ENCODE assay signal across 12 mouse cellular contexts in the genomic region with DNA sequence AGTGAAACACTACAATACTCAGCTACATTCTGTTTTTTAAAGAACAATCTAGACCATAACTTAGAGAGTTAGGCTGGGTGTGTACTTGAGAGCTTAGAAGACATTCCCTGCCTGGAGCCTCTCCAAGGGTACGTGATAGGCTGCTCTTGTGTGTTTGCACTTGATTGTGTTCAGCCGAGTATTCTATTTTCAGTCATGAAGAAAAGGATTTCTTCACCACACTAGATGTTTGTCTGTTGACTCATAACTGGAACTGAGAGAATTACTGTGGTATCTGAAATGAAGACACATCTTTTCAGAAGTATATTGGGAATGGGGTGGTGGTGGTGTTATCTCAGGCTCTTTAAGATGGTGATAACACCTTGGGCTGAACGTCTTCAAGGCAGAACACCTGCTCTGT.
A peak's percentile ranks its signal among the peaks of the same experiment; 100 is the strongest.
DNase-seq lines count a peak whose midpoint lies in the region; ATAC-seq lines count a peak whose summit lies in the region.
"Had no signal": no experiment of that assay in that cellular context is flagged by ENCODE, and none has a peak within 500 bp of the region (broad histone marks: within the 10 kb centered on the region; RNA-seq: fewer than 3 reads in every experiment).

No protein-coding gene starts in this region.

- H3K4me2 ChIP-seq in heart, embryonic 15.5 days = no peak overlapping the region
- H3K4me2 ChIP-seq in neural tube, embryonic 15.5 days = no peak overlapping the region
- H3K4me2 ChIP-seq: embryonic facial prominence, embryonic 12.5 days; limb, embryonic 13.5 days had no signal

- H3K4me1 ChIP-seq in heart, embryonic 15.5 days (replicated peaks) = peaks cover 43% of the 10 kb centered on the region
- H3K4me1 ChIP-seq in neural tube, embryonic 15.5 days = peaks cover 8% of the 10 kb centered on the region

- H3K27ac ChIP-seq in heart, embryonic 15.5 days = peak overlapping the region; percentile 80
- no peak overlapping the region for H3K27ac ChIP-seq in neural tube, embryonic 15.5 days (replicated peaks)
- H3K27ac ChIP-seq: embryonic facial prominence, embryonic 12.5 days; limb, embryonic 13.5 days had no signal

- no peak overlapping the region for H3K4me3 ChIP-seq in heart, embryonic 15.5 days
- no peak overlapping the region for H3K4me3 ChIP-seq in neural tube, embryonic 15.5 days (replicated peaks)
- H3K4me3 ChIP-seq: embryonic facial prominence, embryonic 12.5 days; limb, embryonic 13.5 days had no signal

- H3K9me3 ChIP-seq in heart, embryonic 15.5 days (replicated peaks) = no peaks in the 10 kb centered on the region
- H3K9me3 ChIP-seq in neural tube, embryonic 15.5 days (replicated peaks) = no peaks in the 10 kb centered on the region
- H3K9me3 ChIP-seq: embryonic facial prominence, embryonic 12.5 days; limb, embryonic 13.5 days had no signal

- H3K9ac ChIP-seq in heart, embryonic 15.5 days = no peak overlapping the region
- H3K9ac ChIP-seq in neural tube, embryonic 15.5 days (replicated peaks) = no peak overlapping the region
- H3K9ac ChIP-seq: embryonic facial prominence, embryonic 12.5 days; limb, embryonic 13.5 days had no signal

- H3K36me3 ChIP-seq in heart, embryonic 15.5 days = no peaks in the 10 kb centered on the region
- H3K36me3 ChIP-seq in neural tube, embryonic 15.5 days = no peaks in the 10 kb centered on the region
- H3K36me3 ChIP-seq: embryonic facial prominence, embryonic 12.5 days had no signal

- ATAC-seq in frontal cortex, adult (ENCODE audit: low TSS enrichment) = peak; percentile 46
- peak; percentile 50; the same call in 1 of the 2 replicates for ATAC-seq in heart, embryonic 15.5 days (replicated peaks; ENCODE audit: insufficient number of reproducible peaks, insufficient read depth, low FRiP score, low read depth)
- peak; percentile 6; the same call in 1 of the 2 replicates for ATAC-seq in megakaryocyte progenitor cell, adult 5-6 weeks (replicated peaks; ENCODE audit: poor library complexity)
- no peak for ATAC-seq in neural tube, embryonic 15.5 days (ENCODE audit: low FRiP score)

- no peak for DNase-seq in frontal cortex, postnatal 14 days (ENCODE audit: low spot score in 2 of 2)
- peak; percentile 30 for DNase-seq in brain, adult 2 months (ENCODE audit: low read depth, low spot score)
- no peak for DNase-seq in urinary bladder, postnatal 4 days (ENCODE audit: low spot score in 2 of 2)
- DNase-seq in cerebellum, adult 11-12 months = no peak
- DNase-seq: kidney, postnatal 10 days; midbrain, embryonic 14.5 days had no signal

- no peaks in the 10 kb centered on the region for H3K27me3 ChIP-seq in heart, embryonic 15.5 days
- H3K27me3 ChIP-seq in neural tube, embryonic 15.5 days (replicated peaks) = no peaks in the 10 kb centered on the region
- H3K27me3 ChIP-seq: embryonic facial prominence, embryonic 12.5 days; limb, embryonic 13.5 days had no signal

- WGBS in heart, embryonic 15.5 days = 25% methylated on average over 3 of the region's 3 CpGs
- WGBS in neural tube, embryonic 15.5 days = 93% methylated on average over 3 of the region's 3 CpGs
